15 mouse cellular contexts compared by ENCODE assay signal in the genomic region with DNA sequence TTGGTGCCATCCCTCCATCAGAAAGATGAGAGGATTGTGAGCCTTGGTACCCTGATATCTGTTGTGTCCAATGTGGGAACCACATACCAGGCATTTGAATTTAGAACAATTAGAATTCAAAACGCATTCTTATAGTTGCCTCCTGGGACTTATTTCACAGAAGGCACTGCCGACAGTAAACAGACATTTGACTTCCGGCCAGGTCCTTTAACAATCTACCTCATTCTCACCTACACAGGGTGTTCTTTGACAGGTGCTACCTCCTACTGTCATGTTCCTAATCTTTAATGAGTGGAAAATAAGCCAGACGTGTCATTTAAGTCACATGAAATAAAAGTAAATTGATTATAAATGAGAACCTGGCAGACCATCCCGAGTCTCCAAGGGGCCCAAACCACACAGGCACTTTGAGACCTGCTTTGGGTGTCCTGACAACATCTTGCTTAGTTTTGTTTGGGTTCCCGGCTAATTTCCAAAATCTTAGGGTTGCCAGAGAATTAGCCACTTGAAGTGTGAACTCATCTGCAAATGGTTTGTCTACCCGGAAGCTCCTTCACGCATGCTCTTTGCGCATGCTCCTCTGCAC.
"Had no signal": no experiment of that assay in that cellular context is flagged by ENCODE, and none has a peak within 500 bp of the region (broad histone marks: within the 10 kb centered on the region; RNA-seq: fewer than 3 reads in every experiment).

No protein-coding gene starts in this region.

- DNase-seq: kidney, postnatal 14 days; left cerebral cortex, postnatal 4 days; lung, adult 2 months; lung, postnatal 36 days; right cerebral cortex, postnatal 4 days; spleen, adult 18-20 months; thymus, adult 2 months; thymus, postnatal 25 days had no signal

- H3K9me3 ChIP-seq: limb, embryonic 13.5 days; liver, embryonic 15.5 days; midbrain, embryonic 13.5 days; neural tube, embryonic 12.5 days; stomach, embryonic 15.5 days had no signal

- H3K9ac ChIP-seq: limb, embryonic 13.5 days; liver, embryonic 15.5 days; midbrain, embryonic 13.5 days; neural tube, embryonic 12.5 days; stomach, embryonic 15.5 days had no signal

- H3K4me3 ChIP-seq: limb, embryonic 13.5 days; liver, embryonic 15.5 days; midbrain, embryonic 13.5 days; neural tube, embryonic 12.5 days; stomach, embryonic 15.5 days had no signal

- H3K27ac ChIP-seq: limb, embryonic 13.5 days; liver, embryonic 15.5 days; midbrain, embryonic 13.5 days; neural tube, embryonic 12.5 days; stomach, embryonic 15.5 days had no signal

- ATAC-seq: lung, postnatal 0 days; midbrain, embryonic 13.5 days had no signal

- H3K27me3 ChIP-seq: limb, embryonic 13.5 days; liver, embryonic 15.5 days; midbrain, embryonic 13.5 days; neural tube, embryonic 12.5 days; stomach, embryonic 15.5 days had no signal

- H3K4me1 ChIP-seq: limb, embryonic 13.5 days; liver, embryonic 15.5 days; midbrain, embryonic 13.5 days; neural tube, embryonic 12.5 days; stomach, embryonic 15.5 days had no signal

- H3K4me2 ChIP-seq: limb, embryonic 13.5 days; liver, embryonic 11.5 days; liver, embryonic 15.5 days; midbrain, embryonic 13.5 days; neural tube, embryonic 12.5 days; stomach, embryonic 15.5 days had no signal

- H3K36me3 ChIP-seq: limb, embryonic 13.5 days; liver, embryonic 15.5 days; midbrain, embryonic 13.5 days; neural tube, embryonic 12.5 days; stomach, embryonic 15.5 days had no signal
